Mouse (Mus musculus) spleen, adult 2 months (tissue): ENCODE data around the gene Snf8.

Source experiments
- CTCF ChIP-seq: fragments of 200-500 bp; IDR thresholded peaks from 2 replicates; pipeline ENCODE4 v1.5.1; 2011; ENCODE audit warnings: mild to moderate bottlenecking, inconsistent platforms; ENCODE audit not compliant: insufficient read depth, insufficient read length, insufficient replicate concordance; ENCODE audit errors: extremely low read depth
- POLR2A ChIP-seq: fragments of 200-500 bp; IDR thresholded peaks from 2 replicates; pipeline ENCODE4 v1.6.1; 2011; ENCODE audit warnings: low read depth, low read length, inconsistent platforms

DNA sequence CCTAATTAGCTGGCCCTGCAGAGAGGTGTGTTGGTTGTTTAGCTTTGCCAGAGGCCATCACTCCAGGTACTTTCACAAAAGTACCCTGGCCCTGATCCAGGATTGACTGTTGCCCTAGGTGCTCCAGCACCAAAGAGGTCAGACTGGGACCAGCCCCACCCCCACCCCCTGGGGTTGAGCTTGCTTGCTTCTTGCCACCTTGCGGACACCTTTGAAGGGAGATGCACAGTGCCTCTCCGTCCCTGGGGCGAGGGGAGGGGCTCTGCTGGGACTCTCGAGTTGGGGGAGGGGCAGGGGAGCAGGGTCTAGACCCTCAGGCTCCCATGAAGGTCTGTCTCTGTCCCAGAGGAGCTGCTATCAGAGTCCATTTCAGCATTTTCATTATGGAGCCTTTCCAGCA lies 15.3 kb downstream of the Snf8 start:
- TF ChIP-seq CTCF, result no peak
- no peak for TF ChIP-seq POLR2A
